Mouse (Mus musculus): ENCODE measurements at regions not wholly inside any gene's neighbourhood (a gene's known extent, or its start where the extent isn't known, plus 50 kb on each side); places are given as distances from the start of the nearest gene placed in this dataset.

DNA sequence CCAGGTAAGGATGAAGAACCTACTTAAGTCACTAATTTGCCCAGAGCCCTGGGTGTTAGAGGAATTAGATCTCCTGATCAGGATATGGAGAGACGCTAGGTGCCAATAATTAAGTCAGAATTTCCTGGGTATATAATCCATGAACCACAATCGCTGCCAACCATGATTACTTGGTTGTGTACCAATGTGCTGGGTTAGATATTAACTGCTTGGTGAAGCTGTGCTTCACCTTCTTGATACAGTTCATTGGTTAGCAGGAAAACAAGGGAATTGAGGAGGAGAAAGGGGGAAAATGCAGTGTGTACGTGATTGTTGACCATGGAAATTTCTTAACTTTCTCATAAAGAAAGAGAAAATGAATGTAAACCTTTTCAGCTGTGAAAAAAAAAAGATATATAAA, 961.7 kb upstream of the Slc39a10 start:
- no peak for DNase-seq

DNA sequence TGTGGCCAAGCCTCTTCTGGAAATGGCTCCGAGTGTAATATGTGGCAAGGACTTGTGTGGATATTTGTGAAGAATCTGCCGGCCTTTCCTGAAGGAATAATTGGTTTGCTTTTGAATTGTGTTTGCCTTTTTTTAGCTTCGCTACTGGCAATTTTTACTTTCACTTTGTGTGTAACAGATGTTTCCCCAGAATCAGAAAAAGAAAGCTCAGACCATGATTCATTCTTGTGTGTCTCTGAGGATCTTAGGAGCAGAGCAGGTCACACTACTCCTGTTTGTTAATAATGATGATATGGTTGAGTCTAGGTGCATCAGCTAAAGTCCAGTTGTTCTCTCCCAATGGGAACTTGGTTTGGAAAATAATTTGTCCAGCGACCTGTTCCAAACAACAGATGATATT, 961.3 kb upstream of the Slc39a10 start:
- no peak for DNase-seq

DNA sequence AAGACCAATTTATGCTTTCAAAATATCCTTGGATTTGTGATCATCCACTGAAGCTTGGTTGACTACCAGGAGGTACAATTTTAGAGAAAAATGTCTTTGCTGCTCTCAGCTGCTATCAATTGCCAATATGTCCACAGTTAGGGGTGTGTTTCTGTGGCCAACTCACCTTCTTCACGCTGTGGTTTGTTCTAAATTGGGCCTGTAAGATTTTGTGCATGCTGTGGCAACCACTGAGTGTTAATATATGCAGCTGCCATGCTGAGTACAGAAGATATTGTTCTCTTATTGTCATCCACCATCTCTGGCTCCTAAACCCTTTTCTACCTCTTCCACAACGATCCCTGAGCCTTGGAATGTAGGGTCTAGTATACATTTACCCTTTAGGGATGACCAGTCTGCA, 948.2 kb upstream of the Slc39a10 start:
- peak; percentile 42 to 51 for DNase-seq

DNA sequence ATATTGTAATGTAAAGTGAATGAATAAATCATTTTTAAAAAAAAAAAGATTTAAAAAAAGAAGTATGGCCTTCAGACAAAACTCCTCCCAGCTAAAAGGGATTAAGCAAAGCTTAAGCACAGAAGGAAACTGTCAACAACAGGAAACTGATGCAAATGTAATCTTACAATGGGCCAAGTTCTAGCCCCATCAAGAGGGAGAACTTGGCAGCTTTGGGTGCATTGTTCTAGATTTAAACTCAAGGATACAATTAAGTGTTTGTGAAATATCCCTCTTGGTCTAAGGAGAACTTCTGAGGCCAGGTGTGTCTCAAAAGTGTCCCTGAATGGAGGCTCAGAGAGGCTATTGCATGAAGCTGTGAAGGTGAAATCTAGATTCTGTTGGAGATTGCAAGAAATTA, 941.4 kb upstream of the Slc39a10 start:
- no peak for DNase-seq

DNA sequence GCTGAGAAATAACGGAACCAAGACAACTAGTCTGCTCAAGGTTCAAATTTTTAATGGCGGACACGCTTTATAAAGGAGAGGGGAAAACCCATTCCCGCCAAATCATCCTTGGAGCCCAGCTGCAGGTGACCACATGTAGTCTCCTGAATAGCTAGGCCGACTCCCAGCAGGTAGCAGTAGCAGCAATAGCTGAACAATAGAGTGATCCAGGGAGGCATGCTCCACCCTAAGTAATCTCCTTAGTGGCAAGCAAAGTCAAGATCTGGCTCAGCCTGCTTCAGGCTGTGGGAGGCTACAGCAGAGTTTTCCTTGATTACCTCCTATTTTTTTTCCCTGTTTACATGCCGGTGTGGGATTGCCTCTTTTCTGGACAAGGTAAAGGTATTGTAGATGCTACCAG, 934.6 kb upstream of the Slc39a10 start:
- no peak for DNase-seq

DNA sequence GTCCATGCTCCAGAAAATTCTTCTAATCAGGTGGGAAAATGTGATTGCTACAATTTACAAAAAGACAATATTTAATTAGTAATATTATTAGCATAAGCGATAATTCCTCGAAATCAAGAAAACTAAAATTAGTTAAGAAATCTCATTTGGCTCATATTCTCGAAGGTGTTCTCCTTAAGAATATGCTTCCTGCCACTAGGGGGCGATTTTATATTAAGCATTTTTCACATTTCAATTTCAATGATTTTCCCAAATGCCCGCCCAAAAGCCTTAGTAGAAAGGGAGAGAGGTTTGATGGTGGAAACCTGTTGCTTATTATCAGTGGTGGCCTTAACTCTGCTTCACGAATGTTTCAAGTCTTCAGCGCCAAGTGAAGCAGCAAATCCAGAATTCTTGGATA, 916.9 kb upstream of the Slc39a10 start:
- peak; percentile 6 to 36 for DNase-seq

DNA sequence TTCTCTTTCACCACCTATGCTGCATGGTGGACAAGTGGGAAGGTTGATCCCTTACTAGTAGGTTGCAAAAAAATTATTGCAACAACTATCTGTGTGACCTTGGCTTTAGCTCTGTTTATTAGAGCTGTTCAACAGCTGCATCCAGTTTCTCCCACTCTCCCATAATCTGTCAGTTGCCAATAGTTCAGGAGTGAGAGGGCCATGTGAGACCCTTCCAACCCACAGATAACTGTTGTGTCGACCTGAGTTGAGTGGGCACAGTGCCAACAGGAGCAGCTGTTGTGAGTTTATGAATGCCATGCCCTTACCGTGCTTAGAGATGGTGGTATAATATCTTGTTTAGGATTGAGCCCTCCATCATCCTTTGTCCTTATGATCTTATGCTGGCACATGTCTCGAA, 902.1 kb upstream of the Slc39a10 start:
- DNase-seq = no peak
